Mouse (Mus musculus) kidney, embryonic 14.5 days (tissue): ENCODE results near the gene Mcpt8. TPM values are rescaled to one million over a fixed set of nuclear protein-coding genes. Genes with fewer than 3 reads are reported as not detected.
"Not testable (repeated sequence)": the region's sequence is repeated elsewhere in the genome, so short reads cannot be mapped to it uniquely, and the experiment has no call there.

Experiments
- ATAC-seq: fragments of 200-750 bp; cut with Nextera tagmentation; 2 replicates; pipeline ENCODE4 v1.8.0; 2017; ENCODE audit warnings: moderate number of reproducible peaks, mild to moderate bottlenecking, moderate TSS enrichment, moderate library complexity; ENCODE audit not compliant: low FRiP score, low TSS enrichment
- H3K27ac ChIP-seq: fragments of 300-500 bp; sonication (generic); 2 replicates; pipeline ENCODE4 v1.5.1; 2014; ENCODE audit warnings: low read depth, mild to moderate bottlenecking, low read length, moderate library complexity, mixed read lengths
- H3K27me3 ChIP-seq: fragments of 300-500 bp; sonication (generic); 2 replicates; pipeline ENCODE4 v1.6.1; 2014; ENCODE audit warnings: mild to moderate bottlenecking, low read length; ENCODE audit not compliant: control insufficient read depth, insufficient read depth
- H3K36me3 ChIP-seq: fragments of 300-500 bp; sonication (generic); 2 replicates; pipeline ENCODE4 v1.6.1; 2014; ENCODE audit warnings: low read length, mixed read lengths; ENCODE audit not compliant: control insufficient read depth, insufficient read depth
- H3K4me1 ChIP-seq: fragments of 300-500 bp; sonication (generic); 2 replicates; pipeline ENCODE4 v1.6.1; 2014; ENCODE audit warnings: low read length, mixed read lengths; ENCODE audit not compliant: control insufficient read depth, insufficient read depth
- H3K4me2 ChIP-seq: fragments of 300-500 bp; sonication (generic); replicated peaks from 2 replicates; pipeline ENCODE4 v1.6.1; 2014; ENCODE audit warnings: low read depth, mild to moderate bottlenecking, low read length
- H3K4me3 ChIP-seq: fragments of 300-500 bp; sonication (generic); 2 replicates; pipeline ENCODE4 v1.5.1; 2014; ENCODE audit warnings: mild to moderate bottlenecking, low read length
- H3K9ac ChIP-seq: fragments of 300-500 bp; sonication (generic); 2 replicates; pipeline ENCODE4 v1.6.1; 2014; ENCODE audit warnings: low read depth, mild to moderate bottlenecking, low read length, moderate library complexity
- H3K9me3 ChIP-seq: fragments of 300-500 bp; sonication (generic); 2 replicates; pipeline ENCODE4 v1.6.1; 2016; ENCODE audit warnings: low read length; ENCODE audit not compliant: control insufficient read depth
- WGBS: fragments of 180-500 bp; shearing (Covaris S2); extraction: QIAGEN DNeasy Blood & Tissue Kit; methylation state at CpG from one replicate; pipeline ENCODE4 v1.1.7; 2014; 5-methylcytosine and 5-hydroxymethylcytosine counted together
- polyA plus RNA-seq: library from polyadenylated mRNA; unstranded; fragments of >200 nt; fragmentation: Nextera tagmentation; extraction: Ambion mirVana; gene quantifications from 2 replicates; pipeline ENCODE4 v1.2.1, GENCODE M21; 2014

Gene Mcpt8
- polyA plus RNA-seq, 1 experiment from 2014 or later = 0.53 TPM

- H3K4me1 ChIP-seq = no peaks in the 10 kb centered on the region
- no peaks in the 10 kb centered on the region for H3K9me3 ChIP-seq
- H3K27ac ChIP-seq = no peak overlapping the region
- no peak overlapping the region for H3K4me2 ChIP-seq
- H3K27me3 ChIP-seq = no peaks in the 10 kb centered on the region
- H3K36me3 ChIP-seq = no peaks in the 10 kb centered on the region
- no peak for ATAC-seq
- no peak overlapping the region for H3K9ac ChIP-seq
- WGBS = 81% methylated on average over 3 of the region's 3 CpGs
- no peak overlapping the region for H3K4me3 ChIP-seq
Measured at GRCm38 (mm10) chr14:56103452-56103851, 18.4 kb upstream of the Mcpt8 start.

GRCm38 (mm10) chr14:56102386-56102785, 17.3 kb upstream of the Mcpt8 start, which contains the start of gene Ctsg:
TSS of gene Ctsg (minus strand) at chr14:56102574.
- Histone ChIP-seq H3K27ac (no peak within 1 kb of the TSS), H3K4me1 (no peaks in the 10 kb centered on the region), H3K36me3 (no peaks in the 10 kb centered on the region), H3K9me3 (no peaks in the 10 kb centered on the region), H3K27me3 (no peaks in the 10 kb centered on the region), H3K9ac (no peak within 1 kb of the TSS), H3K4me2 (no peak within 1 kb of the TSS), H3K4me3 (no peak within 1 kb of the TSS)
- ATAC-seq = no peak
- WGBS = 74% methylated on average over 10 of the region's 10 CpGs

- WGBS = 79% methylated on average over 4 of the region's 4 CpGs
- ATAC-seq = no peak
- no peaks in the 10 kb centered on the region for H3K4me1 ChIP-seq
- H3K27ac ChIP-seq = no peak overlapping the region
- no peaks in the 10 kb centered on the region for H3K27me3 ChIP-seq
- H3K9me3 ChIP-seq = no peaks in the 10 kb centered on the region
- H3K4me3 ChIP-seq = no peak overlapping the region
- no peak overlapping the region for H3K4me2 ChIP-seq
- H3K36me3 ChIP-seq = no peaks in the 10 kb centered on the region
- no peak overlapping the region for H3K9ac ChIP-seq
Measured at GRCm38 (mm10) chr14:56098940-56099339, 13.9 kb upstream of the Mcpt8 start.

GRCm38 (mm10) chr14:56097597-56097996, 12.5 kb upstream of the Mcpt8 start:
- Histone ChIP-seq H3K9me3 (no peaks in the 10 kb centered on the region), H3K4me2 (no peak overlapping the region), H3K27me3 (no peaks in the 10 kb centered on the region), H3K4me3 (no peak overlapping the region), H3K4me1 (no peaks in the 10 kb centered on the region), H3K27ac (no peak overlapping the region), H3K36me3 (no peaks in the 10 kb centered on the region), H3K9ac (no peak overlapping the region)
- no peak for ATAC-seq
- WGBS = 94% methylated on average over 1 of the region's 1 CpGs

DNA sequence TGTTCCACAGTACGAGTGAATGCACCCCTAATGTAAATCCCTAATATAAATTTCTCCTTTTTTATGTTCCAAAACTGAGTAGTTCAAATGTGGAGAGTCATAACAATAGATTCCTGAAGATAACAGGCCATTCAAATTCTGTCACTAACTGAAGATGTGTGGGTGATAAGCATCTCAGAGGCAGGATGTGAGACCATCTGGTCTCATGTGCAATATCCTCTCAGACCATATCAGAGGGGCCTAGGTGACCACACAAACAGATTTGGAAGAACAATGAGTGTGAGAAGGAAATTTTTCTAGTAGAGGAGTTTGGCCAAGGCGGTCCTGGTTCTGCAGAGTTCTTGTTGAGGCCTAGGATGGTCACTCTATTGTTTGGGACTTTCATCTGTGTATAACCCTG, 8.3 kb upstream of the Mcpt8 start:
- Histone ChIP-seq H3K4me3 (no peak overlapping the region), H3K9ac (no peak overlapping the region), H3K9me3 (no peaks in the 10 kb centered on the region), H3K27ac (no peak overlapping the region), H3K36me3 (no peaks in the 10 kb centered on the region), H3K4me2 (no peak overlapping the region), H3K4me1 (no peaks in the 10 kb centered on the region), H3K27me3 (no peaks in the 10 kb centered on the region)
- ATAC-seq = no peak
- 75% methylated on average over 2 of the region's 2 CpGs for WGBS

- 82% methylated on average over 3 of the region's 3 CpGs for WGBS
- no peak for ATAC-seq
- Histone ChIP-seq H3K36me3 (no peaks in the 10 kb centered on the region), H3K4me2 (no peak overlapping the region), H3K9me3 (no peaks in the 10 kb centered on the region), H3K27ac (no peak overlapping the region), H3K27me3 (no peaks in the 10 kb centered on the region), H3K9ac (no peak overlapping the region), H3K4me1 (no peaks in the 10 kb centered on the region), H3K4me3 (no peak overlapping the region)
Measured at GRCm38 (mm10) chr14:56086711-56087110, 1.6 kb upstream of the Mcpt8 start.

DNA sequence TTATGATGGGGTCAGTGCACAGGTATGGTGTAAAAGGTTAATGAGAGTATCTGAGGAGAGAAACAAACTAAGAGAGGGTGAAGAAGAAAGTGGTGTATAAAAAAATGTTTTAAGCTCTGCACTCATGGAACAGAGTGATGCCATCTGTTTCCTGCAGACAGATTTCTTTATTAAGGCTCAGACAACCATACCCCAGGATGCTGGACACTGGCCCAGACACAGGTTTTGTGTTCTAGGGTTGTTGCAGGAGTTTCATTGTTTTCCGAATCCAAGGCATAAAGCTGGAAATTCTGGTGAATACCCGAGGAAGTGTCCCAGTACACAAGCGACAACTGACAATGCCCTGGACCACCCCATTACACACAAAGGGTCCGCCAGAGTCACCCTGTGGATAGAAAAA, 3.1 kb downstream of the Mcpt8 start:
- Histone ChIP-seq H3K9ac (no peak overlapping the region), H3K4me2 (no peak overlapping the region), H3K27ac (no peak overlapping the region), H3K4me3 (no peak overlapping the region), H3K4me1 (no peaks in the 10 kb centered on the region), H3K27me3 (no peaks in the 10 kb centered on the region), H3K36me3 (no peaks in the 10 kb centered on the region), H3K9me3 (no peaks in the 10 kb centered on the region)
- 94% methylated on average over 4 of the region's 4 CpGs for WGBS
- ATAC-seq = no peak

DNA sequence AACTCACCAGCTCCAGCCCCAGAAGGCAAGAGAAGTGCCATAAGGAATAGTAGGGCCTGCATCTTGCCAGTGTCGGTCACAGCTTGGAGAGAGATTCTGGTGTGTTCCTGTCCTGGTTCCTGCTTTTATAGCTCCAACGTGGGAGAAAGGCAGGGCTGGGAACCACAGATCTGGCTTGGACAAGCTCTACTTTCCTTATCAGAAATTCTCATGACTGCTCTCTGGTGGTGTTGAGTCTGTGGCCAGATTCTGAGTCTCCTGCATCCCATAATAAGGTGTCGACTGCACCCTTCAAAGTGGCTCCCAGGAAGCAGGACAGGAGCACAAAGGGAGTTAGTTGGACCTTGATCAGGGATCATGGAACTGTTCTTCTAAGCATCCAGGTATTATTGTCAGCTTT, 22.9 kb downstream of the Mcpt8 start, which contains the start of gene Mcpt4:
Gene Mcpt4, minus strand, starts transcription at position 101 of the 400 bp plus-strand sequence.
- H3K36me3 ChIP-seq, H3K9me3 ChIP-seq, ATAC-seq, H3K9ac ChIP-seq, H3K27me3 ChIP-seq, H3K4me2 ChIP-seq, H3K27ac ChIP-seq, H3K4me3 ChIP-seq, H3K4me1 ChIP-seq: not testable (repeated sequence)
- 74% methylated on average over 3 of the region's 3 CpGs for WGBS

GRCm38 (mm10) chr14:56057722-56058121, 27.4 kb downstream of the Mcpt8 start:
- Histone ChIP-seq H3K27ac (no peak overlapping the region), H3K4me3 (no peak overlapping the region), H3K4me1 (no peaks in the 10 kb centered on the region), H3K9ac (no peak overlapping the region), H3K4me2 (no peak overlapping the region), H3K27me3 (no peaks in the 10 kb centered on the region), H3K36me3 (no peaks in the 10 kb centered on the region), H3K9me3 (no peaks in the 10 kb centered on the region)
- WGBS = 89% methylated on average over 4 of the region's 4 CpGs
- no peak for ATAC-seq

GRCm38 (mm10) chr14:56055408-56055807, 29.7 kb downstream of the Mcpt8 start:
- no peak overlapping the region for H3K27ac ChIP-seq
- no peak for ATAC-seq
- 87% methylated on average over 3 of the region's 3 CpGs for WGBS

More at GRCm38 (mm10) chr14:56055408-56055807, 29.7 kb downstream of the Mcpt8 start:
- Histone ChIP-seq H3K4me1 (no peaks in the 10 kb centered on the region), H3K36me3 (no peaks in the 10 kb centered on the region), H3K4me3 (no peak overlapping the region), H3K27me3 (no peaks in the 10 kb centered on the region), H3K9me3 (no peaks in the 10 kb centered on the region), H3K9ac (no peak overlapping the region), H3K4me2 (no peak overlapping the region)
